Mouse (Mus musculus) layer of hippocampus, postnatal 10 days (tissue): ENCODE measurements around the gene Ugt1a6b. TPM values are rescaled to one million over a fixed set of nuclear protein-coding genes. Genes with fewer than 3 reads are reported as not detected.
A peak's percentile ranks its signal among the peaks of the same experiment; 100 is the strongest.
"Not testable (repeated sequence)": the region's sequence is repeated elsewhere in the genome, so short reads cannot be mapped to it uniquely, and the experiment has no call there.

ENCODE experiments used
- DNase-seq, 2 experiments: peaks; one replicate each; pipeline ENCODE4 v3.0.0; 2021; ENCODE audit warnings: low spot score in 2 of 2
- total RNA-seq, 2 experiments: library from RNA; stranded (reverse); gene quantifications; 2 replicates each; pipeline ENCODE4 v1.2.3; 2021

The Ugt1a6b gene
- total RNA-seq, 2 experiments from 2014 or later = 0.42 TPM; not detected in 1

DNA sequence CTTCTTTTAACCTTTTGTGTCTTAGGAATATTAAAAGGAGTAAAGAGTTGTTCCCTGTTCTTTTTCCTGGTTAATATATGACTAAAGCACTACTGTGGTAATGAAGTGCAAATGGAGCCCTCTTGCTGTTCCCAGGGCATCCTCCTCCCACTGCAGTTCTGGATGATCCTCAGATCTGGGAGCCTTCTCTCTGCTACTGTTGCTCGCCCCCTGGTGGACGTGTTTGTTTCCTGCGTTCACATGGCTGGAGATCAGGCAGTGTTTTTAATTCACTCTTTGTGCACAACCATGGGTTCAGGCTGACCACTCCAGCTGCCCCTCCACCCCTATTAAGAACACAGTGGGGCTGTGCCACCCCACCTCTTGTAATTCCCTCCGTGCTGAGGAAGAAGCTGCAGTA lies 17.5 kb downstream of the Ugt1a6b start:
- not testable (repeated sequence) for DNase-seq

DNA sequence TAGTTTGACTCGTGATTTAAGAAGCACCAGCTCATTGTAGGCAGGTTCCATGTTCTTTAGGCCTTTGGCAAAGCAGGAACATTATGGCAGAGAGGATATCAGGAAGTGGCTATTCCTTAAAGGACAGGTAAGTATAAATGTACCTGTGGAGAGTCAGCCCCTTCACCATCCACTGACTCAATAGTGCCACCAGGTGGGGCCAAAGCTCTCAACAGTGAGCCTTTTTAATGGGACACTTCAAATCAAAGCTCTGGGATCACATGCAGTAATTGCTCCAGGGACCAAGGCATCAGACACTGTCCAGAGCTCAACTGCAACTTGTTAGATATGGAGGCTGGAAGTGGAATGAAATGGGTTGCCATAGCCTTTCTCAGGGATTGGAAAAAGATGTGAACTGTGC lies 18.5 kb downstream of the Ugt1a6b start:
- DNase-seq = not testable (repeated sequence)

DNA sequence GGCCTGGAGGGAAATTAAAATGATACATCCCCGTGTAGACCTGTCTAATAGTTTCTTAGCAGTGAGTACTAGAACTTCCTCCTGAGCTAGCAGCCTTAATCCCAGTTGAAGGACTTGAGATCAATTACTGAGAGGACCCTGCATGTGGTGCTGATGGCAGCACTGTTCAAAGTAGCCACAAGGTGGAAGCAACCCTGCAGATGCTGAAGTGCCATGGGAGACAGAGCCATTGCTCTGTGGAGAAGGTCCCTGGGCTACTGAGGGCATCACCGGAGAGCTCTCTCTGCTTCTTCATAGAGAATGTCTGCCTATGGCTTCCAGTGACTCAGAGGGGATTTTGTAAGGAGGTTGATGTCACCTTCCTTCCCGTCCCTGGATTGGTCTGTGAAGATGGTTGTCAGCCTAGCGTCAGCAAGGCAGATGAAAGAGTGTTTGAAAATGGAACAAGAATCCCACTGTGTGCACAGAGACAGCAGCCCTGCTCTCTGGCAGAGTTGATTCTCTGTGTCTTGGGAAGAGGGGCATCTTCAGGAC lies 22.8 kb downstream of the Ugt1a6b start:
- DNase-seq = not testable (repeated sequence)

DNA sequence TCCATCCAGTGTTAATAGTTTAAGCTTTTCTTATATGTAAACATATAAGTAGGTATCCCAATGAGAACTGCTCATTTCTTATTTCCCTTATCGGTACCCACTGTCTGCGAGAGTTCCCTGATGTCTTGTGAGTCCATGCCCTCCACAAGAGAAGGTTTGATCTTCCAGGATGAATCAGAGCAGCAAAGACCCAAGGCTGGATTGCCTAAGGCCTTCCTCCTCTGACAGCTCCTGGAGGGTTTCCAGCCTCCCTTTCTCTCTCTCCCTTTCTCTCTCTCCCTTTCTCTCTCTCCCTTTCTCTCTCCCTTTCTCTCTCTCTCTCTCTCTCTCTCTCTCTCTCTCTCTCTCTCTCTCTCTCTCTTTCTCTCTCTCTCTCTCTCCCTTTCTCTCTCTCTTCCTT lies 26.0 kb downstream of the Ugt1a6b start:
- DNase-seq = not testable (repeated sequence)

DNA sequence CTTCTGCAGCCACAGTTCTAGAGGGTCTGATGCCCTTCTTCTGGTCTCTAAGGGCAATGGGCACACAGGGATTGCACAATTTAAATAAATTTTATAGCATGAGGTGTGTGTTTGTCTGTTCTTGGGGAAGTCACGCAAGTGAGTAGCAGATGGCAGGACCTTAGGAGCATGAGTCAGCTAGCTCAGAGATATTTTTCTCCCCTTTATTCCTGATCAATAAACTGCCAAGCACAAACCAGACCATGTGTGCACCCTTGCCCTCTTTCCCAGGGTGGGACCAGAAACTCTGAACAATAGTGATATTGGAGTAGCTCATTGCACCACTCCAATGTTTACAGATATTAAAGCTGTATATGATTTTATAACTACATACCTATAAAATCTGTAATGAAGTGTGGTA lies 27.2 kb downstream of the Ugt1a6b start:
- DNase-seq = not testable (repeated sequence)

DNA sequence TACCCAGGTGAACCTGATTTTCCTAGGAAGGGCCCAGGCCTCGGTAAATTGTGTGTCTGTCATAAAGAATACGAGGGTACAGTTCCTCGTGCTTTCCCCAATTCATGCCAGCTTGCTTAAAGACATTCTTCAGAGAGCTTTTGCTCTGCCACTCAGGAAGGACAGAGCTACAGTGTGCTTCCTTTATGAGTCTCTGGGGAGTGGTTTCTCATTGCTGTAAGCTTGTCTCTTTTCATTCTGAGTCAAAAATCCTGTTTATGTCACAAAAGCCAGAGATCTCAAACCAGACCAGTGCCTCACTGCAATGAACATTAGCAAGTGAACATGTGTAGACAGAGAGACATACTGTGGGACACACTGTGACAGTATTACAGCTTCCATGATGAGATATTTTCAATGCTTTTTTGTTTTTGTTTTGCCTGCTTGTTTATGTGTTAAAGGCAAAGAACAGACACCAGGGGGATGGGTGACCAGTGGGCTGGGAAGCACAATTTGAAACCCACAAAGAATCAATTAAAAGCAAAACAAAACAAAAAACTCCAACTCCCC lies 30.9 kb downstream of the Ugt1a6b start:
- DNase-seq = no peak

DNA sequence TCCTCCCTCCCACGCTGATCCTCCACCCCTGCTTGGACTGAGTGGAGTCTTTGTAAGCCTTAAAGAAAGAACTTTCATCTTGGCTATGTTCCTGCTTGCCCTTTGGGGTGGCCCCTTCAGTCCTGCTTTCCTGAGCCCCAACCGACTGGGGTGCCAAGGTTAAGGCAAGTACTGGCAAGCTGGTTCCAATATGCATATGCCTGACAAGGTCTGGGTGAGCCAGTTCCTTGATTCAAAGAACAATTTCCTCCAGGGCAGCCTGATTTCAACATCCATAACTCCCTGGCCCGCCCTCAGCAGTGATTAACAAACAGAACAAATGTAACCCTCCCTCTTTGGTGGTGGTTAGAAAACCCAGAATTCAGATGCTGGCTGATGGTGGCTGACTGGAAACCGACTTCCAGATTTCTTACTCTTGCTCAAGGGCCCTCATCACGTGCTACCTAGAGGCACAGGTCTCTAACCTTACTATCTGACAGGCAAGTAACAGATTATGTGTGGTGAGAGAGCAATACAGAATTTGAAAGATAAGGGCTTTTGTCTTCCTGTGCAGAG lies 31.5 kb downstream of the Ugt1a6b start, which contains the start of gene Ugt1a6a:
TSS of gene Ugt1a6a (plus strand) at position 353 of the 555 bp plus-strand sequence.
- DNase-seq = not testable (repeated sequence)

DNA sequence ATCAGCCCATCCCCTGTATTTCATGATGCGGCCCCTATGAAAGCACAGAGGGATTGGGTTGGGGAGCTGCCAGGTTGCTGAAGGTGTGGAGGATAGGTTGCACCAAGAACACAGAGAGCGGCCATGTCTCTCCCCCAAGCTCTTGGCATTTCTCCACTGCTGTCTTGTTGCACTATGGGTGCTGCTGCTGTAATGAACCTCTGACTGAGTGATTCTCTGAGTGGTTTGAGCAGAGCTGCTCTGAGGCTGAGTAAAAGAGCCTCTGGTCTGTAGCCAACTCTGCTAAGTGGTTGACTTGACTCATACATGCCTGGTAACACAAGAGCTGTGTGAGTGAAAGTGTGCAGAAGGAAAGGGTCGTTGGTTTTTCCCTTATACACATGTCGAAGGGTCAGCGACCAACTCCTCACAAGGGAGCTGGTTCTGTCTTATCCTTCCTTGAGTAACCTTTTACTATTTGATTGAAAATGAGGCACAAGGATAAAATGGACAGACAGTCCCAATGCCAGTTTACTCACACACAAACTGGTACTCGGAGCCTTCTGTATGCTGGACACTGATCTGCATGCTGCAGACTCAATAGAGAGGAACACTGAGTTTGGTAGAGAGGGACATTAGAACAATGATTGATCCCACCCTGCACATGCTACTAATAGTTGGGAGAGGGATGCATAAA lies 32.3 kb downstream of the Ugt1a6b start:
- not testable (repeated sequence) for DNase-seq

DNA sequence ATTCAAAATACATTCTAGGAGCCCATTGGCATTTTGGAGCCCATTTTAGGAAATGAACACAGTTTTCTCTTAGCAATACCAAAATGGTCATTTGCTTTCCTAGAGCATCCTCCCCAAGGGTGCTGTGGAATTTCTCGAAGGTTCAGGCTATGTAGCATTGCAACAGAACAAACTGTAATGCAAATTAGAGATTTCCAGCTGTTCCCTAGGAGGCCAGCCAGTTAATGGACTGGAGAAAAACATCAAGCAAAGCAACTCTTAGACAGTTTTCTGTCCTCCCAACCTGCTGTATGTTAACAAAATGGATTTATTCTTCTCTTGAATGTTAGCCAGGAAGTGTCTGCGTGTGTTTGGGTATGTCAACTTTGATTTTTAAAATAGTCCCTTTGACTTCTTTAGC lies 33.6 kb downstream of the Ugt1a6b start:
- no peak for DNase-seq

DNA sequence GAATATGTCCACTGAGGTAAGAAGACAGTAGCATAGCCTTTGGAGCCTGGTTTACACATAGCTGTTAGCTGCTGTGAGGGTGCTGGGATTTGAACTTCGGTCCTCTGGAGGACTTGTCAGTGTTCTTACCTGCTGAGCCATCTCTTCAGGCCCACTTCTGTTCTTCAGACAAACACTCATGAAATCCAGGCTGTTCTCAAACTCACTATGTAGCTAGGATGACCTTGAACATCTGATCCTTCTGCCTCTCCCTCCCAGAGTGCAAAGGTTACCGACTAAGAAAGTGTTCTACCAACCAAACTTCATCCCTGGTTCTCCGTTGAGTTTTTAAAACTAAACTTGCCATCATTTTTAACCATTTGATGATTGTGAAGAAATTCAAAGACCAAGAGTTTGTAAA lies 34.2 kb downstream of the Ugt1a6b start:
- DNase-seq = no peak

DNA sequence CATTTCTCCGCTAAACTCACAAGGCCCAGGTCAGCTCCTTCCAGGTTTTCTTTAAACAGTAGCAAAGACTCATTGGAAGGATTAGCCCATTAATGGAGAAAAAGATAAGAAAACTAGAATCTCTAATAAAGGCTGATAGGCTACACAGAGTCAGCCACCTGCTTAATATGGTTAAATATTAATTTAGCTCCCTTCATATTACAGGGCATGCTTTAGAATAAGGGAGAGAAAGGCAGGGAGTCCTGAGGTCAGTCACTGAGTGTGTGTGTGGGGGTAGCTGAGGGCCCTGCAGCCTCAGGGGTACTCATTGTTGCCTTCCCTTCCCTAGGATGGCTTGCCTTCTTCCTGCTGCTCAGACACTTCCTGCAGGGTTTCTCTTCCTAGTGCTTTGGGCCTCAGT lies 35.1 kb downstream of the Ugt1a6b start:
- no peak for DNase-seq

DNA sequence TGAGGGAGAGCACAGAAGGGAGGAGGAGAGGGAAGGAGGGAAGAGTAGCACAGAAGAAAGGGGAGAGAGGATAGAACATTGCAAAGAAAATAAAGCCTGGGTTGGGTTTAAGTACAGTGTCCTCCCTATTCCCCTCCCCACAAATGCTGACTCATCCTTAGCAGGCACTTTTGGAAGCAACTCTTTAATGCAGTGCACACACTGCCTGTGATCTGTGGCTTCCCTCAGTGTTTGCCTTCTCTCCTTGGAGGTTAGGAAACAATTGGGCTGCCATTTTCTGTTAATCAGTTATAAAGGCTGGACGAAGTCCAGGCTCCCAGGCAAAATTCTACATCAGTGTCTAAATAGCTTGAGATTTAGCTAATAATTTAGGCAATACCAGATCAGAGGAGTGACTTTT lies 37.4 kb downstream of the Ugt1a6b start:
- DNase-seq = not testable (repeated sequence)

DNA sequence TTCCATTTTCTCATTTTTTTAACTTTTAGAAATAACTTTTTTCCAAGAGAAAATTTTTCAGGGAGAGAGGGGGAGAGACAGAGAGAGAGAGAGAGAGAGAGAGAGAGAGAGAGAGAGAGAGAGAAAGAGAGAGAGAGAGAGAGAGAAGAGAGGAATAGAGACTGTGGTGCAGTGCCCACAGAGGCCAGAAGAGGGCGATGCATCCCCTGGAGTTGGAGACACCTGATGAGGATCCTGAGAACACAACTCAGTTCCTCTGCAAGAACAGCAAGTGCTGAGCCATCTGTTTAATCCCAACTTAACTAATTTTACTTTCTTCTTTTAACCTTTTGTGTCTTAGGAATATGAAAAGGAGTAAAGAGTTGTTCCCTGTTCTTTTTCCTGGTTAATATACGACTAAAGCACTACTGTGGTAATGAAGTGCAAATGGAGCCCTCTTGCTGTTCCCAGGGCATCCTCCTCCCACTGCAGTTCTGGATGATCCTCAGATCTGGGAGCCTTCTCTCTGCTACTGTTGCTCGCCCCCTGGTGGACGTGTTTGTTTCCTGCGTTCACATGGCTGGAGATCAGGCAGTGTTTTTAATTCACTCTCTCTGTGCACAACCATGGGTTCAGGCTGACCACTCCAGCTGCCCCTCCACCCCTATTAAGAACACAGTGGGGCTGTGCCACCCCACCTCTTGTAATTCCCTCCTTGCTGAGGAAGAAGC lies 41.1 kb downstream of the Ugt1a6b start:
- peak; percentile 53 to 62 for DNase-seq

DNA sequence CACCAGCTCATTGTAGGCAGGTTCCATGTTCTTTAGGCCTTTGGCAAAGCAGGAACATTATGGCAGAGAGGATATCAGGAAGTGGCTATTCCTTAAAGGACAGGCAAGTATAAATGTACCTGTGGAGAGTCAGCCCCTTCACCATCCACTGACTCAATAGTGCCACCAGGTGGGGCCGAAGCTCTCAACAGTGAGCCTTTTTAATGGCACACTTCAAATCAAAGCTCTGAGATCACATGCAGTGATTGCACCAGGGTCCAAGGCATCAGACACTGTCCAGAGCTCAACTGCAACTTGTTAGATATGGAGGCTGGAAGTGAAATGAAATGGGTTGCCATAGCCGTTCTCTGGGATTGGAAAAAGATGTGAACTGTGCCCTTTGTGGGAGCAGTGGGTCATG lies 42.2 kb downstream of the Ugt1a6b start:
- not testable (repeated sequence) for DNase-seq

DNA sequence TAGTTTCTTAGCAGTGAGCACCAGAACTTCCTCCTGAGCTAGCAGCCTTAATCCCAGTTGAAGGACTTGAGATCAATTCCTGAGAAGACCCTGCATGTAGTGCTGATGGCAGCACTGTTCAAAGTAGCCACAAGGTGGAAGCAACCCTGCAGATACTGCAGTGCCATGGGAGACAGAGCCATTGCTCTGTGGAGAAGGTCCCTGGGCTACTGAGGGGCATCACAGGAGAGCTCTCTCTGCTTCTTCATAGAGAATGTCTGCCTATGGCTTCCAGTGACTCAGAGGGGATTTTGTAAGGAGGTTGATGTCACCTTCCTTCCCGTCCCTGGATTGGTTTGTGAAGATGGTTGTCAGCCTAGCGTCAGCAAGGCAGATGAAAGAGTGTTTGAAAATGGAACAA lies 47.1 kb downstream of the Ugt1a6b start:
- DNase-seq = peak; percentile 17 to 32

DNA sequence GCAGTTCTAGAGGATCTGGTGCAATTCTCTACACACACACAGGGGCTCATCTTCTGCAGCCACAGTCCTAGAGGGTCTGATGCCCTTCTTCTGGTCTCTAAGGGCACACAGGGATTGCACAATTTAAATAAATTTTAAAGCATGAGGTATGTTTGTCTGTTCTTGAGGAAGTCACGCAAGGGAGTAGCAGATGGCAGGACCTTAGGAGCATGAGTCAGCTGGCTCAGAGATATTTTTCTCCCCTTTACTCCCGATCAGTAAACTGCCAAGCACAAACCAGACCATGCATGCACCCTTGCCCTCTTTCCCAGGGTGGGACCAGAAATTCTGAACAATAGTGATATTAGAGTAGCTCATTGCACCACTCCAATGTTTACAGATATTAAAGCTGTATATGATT lies 55.4 kb downstream of the Ugt1a6b start:
- no peak for DNase-seq

DNA sequence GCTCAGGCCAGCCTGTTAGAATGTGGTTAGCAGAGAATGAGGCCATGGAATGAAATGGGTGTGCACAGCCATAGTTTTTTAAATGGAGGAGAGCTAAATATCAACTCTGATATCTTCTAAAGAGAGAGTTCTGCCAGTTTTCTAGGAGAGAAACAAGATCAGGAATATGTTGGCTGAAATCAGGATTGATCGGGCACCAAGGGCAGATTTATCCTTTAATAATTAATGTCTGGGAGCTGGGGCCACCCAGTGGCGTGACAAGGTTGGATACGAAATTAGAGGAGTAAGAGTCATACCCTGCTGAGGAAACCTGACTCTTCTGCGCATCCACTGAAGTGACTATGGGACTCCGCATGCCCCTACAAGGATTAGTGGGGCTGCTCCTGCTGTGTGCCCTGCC lies 62.7 kb downstream of the Ugt1a6b start, which contains the start of gene Ugt1a5:
TSS of gene Ugt1a5 (plus strand) at position 302 of the 400 bp plus-strand sequence.
- no peak for DNase-seq

DNA sequence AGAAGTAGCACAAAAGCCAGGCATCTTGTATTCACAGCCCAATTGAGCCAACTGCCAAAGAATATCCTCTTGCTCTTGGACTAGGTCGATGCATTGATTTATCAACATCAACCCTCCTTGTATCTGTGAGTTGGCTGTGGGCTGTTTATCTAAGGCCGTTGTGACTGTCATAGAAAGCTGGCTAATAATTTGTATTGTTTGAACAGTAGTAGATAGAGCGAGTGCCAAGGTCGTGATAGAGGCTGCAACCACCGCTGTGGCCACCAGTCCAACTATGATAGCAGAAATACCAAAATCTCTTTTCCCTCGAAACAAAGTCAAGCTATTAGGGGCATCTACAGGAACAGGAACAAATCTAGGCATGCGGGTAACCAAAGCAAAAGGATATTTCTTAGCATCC lies 69.1 kb downstream of the Ugt1a6b start:
- DNase-seq = not testable (repeated sequence)

DNA sequence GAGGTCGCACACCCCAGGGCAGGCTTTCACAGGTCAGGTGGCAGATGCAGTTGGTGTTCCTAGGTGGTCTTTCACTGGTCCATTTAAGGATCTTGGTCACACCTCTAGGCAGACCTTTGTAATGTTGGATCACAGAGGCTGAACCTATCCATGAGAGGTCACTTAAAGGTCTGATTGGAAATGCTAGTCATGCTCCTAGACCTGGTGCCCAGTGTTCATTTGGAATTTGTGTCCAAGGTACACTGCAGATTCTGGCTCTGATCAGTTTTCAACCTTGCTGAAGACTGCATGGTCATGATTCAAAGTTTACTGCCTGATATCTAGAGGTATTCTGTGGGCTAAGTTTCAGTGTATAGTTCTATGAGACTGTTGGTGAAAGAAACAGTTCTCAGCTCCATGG lies 76.6 kb downstream of the Ugt1a6b start:
- DNase-seq = no peak

DNA sequence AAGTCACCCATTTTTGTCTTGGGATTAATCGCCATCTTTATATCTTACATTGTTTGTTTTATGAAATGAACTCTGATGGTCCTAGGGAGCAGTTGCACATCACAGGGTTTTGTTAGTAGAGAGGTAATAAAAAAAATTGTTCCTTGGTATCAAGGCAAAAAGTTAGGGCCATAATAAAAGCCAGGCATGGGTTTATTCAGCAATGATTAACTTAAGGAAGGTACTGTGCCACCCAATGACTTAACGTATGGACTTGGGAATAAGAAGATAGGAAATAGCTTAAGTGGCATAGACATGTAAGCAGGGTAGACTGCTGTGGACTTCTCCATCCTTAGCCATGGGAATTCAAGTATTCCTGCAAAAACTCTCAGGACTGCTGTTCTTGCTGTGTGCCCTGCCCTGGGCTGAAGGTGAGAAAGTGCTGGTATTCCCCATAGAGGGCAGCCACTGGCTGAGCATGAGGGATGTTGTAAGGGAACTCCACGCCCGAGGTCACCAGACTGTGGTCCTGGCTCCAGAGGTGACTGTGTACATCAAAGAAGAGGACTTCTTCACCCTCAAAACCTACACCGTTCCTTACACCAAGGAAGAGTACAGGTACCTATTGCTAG lies 83.4 kb downstream of the Ugt1a6b start:
- no peak for DNase-seq

DNA sequence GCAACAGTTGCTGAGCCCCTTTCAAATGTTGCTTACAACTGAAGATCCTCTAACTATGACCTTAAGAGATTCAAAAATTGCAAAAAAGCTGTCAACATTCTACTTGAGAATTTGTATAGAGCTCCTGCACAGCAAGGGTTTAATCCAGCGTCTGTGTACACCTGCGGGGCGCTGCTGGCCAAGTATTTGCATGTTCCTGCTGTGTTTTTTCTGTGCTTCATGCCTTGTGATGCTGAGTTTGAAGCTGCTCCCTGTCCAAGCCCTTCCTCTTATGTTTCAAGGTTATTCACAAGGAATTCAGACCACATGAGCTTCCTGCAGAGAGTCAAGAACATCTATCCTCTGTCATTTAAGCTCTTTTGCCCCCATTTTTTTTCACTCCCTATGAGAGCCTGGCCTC lies 89.1 kb downstream of the Ugt1a6b start:
- no peak for DNase-seq
